Mouse (Mus musculus) layer of hippocampus, adult 2 months (tissue): ENCODE measurements at regions not wholly inside any gene's neighbourhood (a gene's known extent, or its start where the extent isn't known, plus 50 kb on each side); places are given as distances from the start of the nearest gene placed in this dataset.
"Not testable (repeated sequence)": the region's sequence is repeated elsewhere in the genome, so short reads cannot be mapped to it uniquely, and the experiment has no call there.

Experiments
- DNase-seq, 2 experiments: peaks; one replicate each; pipeline ENCODE4 v3.0.0; 2022; ENCODE audit warnings: low spot score in 2 of 2
- H3K27ac ChIP-seq: fragments of 200-600 bp; 2 replicates; pipeline ENCODE4 v1.8.1; 2022
- H3K4me3 ChIP-seq: fragments of 200-600 bp; 2 replicates; pipeline ENCODE4 v1.8.1; 2022; ENCODE audit warnings: mild to moderate bottlenecking
- CTCF ChIP-seq: fragments of 200-600 bp; conservative IDR thresholded peaks from 2 replicates; pipeline ENCODE4 v1.8.1; 2022; ENCODE audit warnings: antibody characterized with exemption, mild to moderate bottlenecking, moderate library complexity

- DNase-seq, H3K4me3 ChIP-seq, H3K27ac ChIP-seq: not testable (repeated sequence)
Observed at GRCm38 (mm10) chr6:112564119-112564518, 74.4 kb upstream of the Oxtr start.

DNA sequence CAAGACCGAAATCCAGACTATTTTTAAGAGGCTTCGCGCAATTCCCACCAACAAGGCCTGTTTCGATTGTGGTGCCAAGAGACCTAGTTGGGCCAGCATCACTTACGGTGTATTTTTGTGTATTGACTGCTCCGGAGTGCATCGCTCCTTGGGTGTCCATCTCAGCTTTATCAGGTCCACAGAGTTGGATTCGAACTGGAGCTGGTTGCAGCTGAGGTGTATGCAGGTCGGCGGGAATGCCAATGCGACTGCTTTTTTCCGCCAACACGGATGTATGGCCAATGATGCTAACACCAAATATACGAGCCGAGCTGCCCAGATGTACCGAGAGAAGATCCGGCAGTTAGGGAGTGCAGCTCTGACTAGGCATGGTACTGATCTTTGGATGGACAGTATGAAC lies 73.9 kb upstream of the Oxtr start:
- not testable (repeated sequence) for H3K4me3 ChIP-seq, DNase-seq

DNA sequence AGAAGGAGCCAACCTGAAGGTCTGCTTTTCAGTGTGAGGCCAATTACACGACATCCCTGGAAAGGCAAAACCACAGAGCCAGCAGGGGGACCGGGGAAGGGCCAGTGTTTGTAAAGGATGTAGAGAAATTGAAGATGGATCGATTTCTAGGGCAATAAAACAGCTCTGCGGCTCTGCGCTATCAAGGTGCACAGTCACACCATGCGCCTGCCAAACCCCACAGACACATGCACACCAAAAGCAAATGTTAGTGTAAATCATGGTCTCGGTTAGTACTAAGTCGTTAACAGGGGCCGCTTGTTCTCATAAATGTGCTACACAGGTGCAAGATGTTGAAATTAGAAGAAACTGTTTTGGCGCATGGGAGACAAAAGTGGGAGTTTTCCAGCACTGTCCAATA lies 72.3 kb upstream of the Oxtr start:
- Histone ChIP-seq H3K4me3 (no peak overlapping the region), H3K27ac (no peak overlapping the region)
- DNase-seq = no peak
- TF ChIP-seq CTCF = no peak

More for the DNA sequence above, 73.9 kb upstream of the Oxtr start:
- not testable (repeated sequence) for H3K27ac ChIP-seq

DNA sequence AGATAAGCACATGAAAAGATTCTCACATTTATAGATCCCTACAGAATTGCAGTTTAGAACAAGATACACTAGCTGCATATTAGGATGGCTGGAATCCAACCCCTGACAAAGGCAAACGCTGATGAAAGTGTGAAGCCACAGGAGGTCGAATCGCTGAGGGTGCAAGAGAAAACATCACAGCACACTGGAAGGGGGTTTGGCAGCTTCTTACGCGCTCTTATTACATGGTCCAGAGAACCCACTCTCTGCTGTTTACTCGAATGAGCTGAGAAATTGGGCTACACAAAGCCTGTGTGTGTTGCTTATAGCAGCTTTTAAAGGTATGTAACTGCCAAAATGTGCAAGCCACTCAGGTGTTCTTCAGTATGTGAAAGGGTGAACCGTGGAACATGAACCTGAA lies 71.8 kb upstream of the Oxtr start:
- H3K27ac ChIP-seq = no peak overlapping the region

DNA sequence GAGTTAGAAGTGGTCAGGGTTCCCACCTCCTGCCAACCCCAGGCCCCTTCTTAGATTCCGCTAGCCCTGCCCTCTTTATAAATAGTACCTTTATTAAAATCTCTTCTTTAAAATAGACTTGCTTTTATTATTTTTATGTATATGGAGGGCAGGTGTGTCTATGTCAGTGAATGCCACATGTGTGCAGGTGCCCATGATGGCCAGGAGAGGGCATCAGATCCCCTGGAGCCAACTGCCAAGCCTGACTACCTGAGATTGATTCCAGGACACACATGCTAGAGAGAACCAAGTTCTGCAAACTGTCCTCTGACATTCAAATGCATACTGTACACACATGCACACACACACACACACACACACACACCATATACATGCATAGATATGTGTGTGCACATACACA lies 69.8 kb upstream of the Oxtr start:
- Histone ChIP-seq H3K4me3 (no peak overlapping the region), H3K27ac (no peak overlapping the region)
- no peak for DNase-seq
- no peak; the same call in 1 of the 2 replicates for TF ChIP-seq CTCF

More for the DNA sequence above, 71.8 kb upstream of the Oxtr start:
- no peak overlapping the region for H3K4me3 ChIP-seq
- no peak for TF ChIP-seq CTCF
- DNase-seq = no peak

- no peak for TF ChIP-seq CTCF
- DNase-seq = no peak
- Histone ChIP-seq H3K4me3 (no peak overlapping the region), H3K27ac (no peak overlapping the region)
Observed at GRCm38 (mm10) chr6:112557516-112557915, 67.8 kb upstream of the Oxtr start.

- DNase-seq = peak in 1 of 2 experiments; percentile 23
- H3K4me3 ChIP-seq = no peak overlapping the region
- no peak for TF ChIP-seq CTCF
- H3K27ac ChIP-seq = no peak overlapping the region
Observed at GRCm38 (mm10) chr6:112556401-112557165, 66.8 kb upstream of the Oxtr start.

- Histone ChIP-seq H3K4me3 (no peak overlapping the region), H3K27ac (no peak overlapping the region)
- no peak for DNase-seq
- no peak for TF ChIP-seq CTCF
Observed at GRCm38 (mm10) chr6:112554091-112554490, 64.3 kb upstream of the Oxtr start.

DNA sequence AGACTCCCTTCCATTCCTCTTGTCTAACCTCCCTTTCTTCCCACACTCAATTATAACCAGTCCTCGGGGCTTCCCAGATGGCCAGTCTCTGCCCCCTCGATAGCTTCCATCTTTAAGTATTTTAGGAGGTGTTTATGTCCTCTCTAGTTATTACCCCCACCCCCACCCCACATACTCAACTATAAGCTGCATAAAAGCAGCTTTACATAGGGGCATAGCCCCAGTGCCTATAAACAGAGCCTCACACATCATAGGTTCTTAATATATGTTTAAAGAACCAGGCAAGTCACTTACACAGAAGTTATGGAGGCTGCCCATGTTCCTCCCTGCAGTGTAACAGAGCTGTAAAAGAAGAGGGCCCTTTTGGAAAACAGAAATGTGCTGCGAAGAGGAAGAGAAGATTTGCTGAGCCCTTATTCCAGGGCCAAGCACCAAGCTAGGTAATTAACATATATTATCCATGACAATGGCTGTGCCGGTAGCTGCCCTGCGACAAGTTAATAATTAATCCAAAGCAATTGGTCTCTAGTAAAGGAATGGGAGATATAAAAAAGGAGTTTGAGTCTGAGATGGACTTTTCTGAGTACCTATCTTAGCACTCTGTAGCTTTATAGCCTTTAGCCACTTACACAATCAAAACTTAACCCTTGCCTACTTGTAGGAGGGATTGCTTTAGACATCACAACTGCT lies 63.6 kb upstream of the Oxtr start:
- DNase-seq = no peak
- H3K4me3 ChIP-seq = no peak overlapping the region
- no peak overlapping the region for H3K27ac ChIP-seq
- TF ChIP-seq CTCF = no peak

- Histone ChIP-seq H3K4me3 (no peak overlapping the region), H3K27ac (no peak overlapping the region)
- DNase-seq = no peak
- no peak for TF ChIP-seq CTCF
Observed at GRCm38 (mm10) chr6:112552560-112552959, 62.8 kb upstream of the Oxtr start.

- no peak for TF ChIP-seq CTCF
- no peak overlapping the region for H3K27ac ChIP-seq
- no peak for DNase-seq
- no peak overlapping the region for H3K4me3 ChIP-seq
Observed at GRCm38 (mm10) chr6:112551298-112551697, 61.6 kb upstream of the Oxtr start.

DNA sequence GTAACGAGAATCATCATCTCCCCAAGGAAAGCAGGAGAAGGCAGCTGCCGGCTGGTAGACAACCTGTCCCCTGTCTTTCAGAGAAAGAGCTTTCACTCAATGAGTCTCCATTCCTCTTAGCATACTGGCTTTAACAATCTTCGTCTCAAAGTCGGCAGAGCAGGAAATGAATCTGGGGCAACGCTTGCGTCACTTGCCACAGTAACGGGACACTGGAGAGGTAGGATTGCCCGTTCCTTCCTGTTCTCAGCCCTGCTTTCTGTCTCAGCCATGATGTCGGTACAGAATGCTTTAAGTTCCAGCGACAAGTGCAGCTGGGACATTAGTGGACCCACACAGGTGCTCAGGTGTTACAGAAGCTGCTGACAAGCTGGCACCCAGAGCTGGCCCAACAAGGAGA lies 57.5 kb upstream of the Oxtr start:
- TF ChIP-seq CTCF = no peak
- Histone ChIP-seq H3K27ac (no peak overlapping the region), H3K4me3 (no peak overlapping the region)
- no peak for DNase-seq

DNA sequence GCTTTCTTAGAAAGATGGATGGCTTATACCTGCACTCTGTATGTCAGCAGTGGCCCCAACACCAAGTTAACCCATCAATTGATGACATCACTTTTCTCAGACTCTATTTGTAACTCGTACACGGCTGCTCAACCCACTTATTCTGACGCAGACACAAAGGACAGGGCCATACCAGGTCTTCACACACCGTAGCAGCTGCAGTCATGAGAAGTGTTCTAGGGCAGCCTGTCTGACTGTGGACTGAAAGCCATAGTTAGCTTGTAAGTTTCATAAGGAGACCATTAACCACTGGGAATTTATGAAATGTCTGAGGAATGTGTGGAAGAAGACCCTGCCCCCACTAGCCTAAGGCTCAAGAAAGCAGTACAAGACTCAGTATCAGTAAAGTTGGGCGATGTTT lies 56.3 kb upstream of the Oxtr start:
- no peak for DNase-seq
- Histone ChIP-seq H3K27ac (no peak overlapping the region), H3K4me3 (no peak overlapping the region)
- TF ChIP-seq CTCF = no peak

- no peak for TF ChIP-seq CTCF
- Histone ChIP-seq H3K4me3 (no peak overlapping the region), H3K27ac (no peak overlapping the region)
- DNase-seq = no peak
Observed at GRCm38 (mm10) chr6:112544315-112544714, 54.6 kb upstream of the Oxtr start.
